Mouse (Mus musculus): Measurements from ENCODE around the gene Zfp622. TPM values are rescaled to one million over a fixed set of nuclear protein-coding genes. Genes with fewer than 3 reads are reported as not detected.

The Zfp622 gene
- total and polyA plus RNA-seq, 3 experiments: 65.6 to 146 (median 84.3) TPM

- Histone ChIP-seq H3K27ac (ENCODE audit: insufficient read depth, low read depth) (no peak overlapping the region), H3K9ac (ENCODE audit: insufficient read depth, low read depth) (no peak overlapping the region), H3K4me1 (ENCODE audit: control insufficient read depth in 1 of 2, insufficient read depth in 2 of 2) (peaks cover 15 to 55% of the 10 kb centered on the region in 2 experiments), H3K9me3 (replicated peaks; ENCODE audit: low read length) (no peaks in the 10 kb centered on the region), H3K79me2 (replicated peaks; ENCODE audit: control insufficient read depth, extremely low read depth, insufficient read depth, poor library complexity, severe bottlenecking) (no peaks in the 10 kb centered on the region), H3K27me3 (replicated peaks) (no peaks in the 10 kb centered on the region), H3K4me3 (replicated peaks in 1 of 3; ENCODE audit: low read depth in 2 of 3, low read length in 2 of 3, poor library complexity in 1 of 3) (no peak overlapping the region), H3K4me2 (ENCODE audit: insufficient read depth, low read depth, poor library complexity, severe bottlenecking) (no peak overlapping the region), H3K36me3 (replicated peaks in 1 of 2; ENCODE audit: control insufficient read depth in 1 of 2, insufficient read depth in 1 of 2, low read length in 1 of 2) (peaks cover 0 to 2% of the 10 kb centered on the region in 2 experiments)
- TF ChIP-seq MEF2A (IDR thresholded peaks at IDR 0.05; ENCODE audit: borderline replicate concordance, low read depth, low read length) (no peak), RAD21 (IDR thresholded peaks at IDR 0.05; ENCODE audit: low read depth, low read length) (no peak), HCFC1 (IDR thresholded peaks at IDR 0.05; ENCODE audit: low read depth, low read length) (no peak), MAZ (IDR thresholded peaks at IDR 0.05; ENCODE audit: low read depth, low read length) (no peak), USF1 (IDR thresholded peaks at IDR 0.05; ENCODE audit: low read depth, low read length) (no peak), JUND (conservative IDR thresholded peaks at IDR 0.05; ENCODE audit: low read depth, low read length) (no peak), PAX5 (IDR thresholded peaks at IDR 0.05; ENCODE audit: low read length) (no peak)
- in situ Hi-C loops (cut with MboI; ENCODE audit: low pct_ligation_motif_present, low pct_unique_long_range_greater_than_20kb, low sequenced_read_pairs): no loop called here
- no peak for DNase-seq (ENCODE audit: extremely low read depth)
- dilution Hi-C loops (cut with MboI; ENCODE audit: extremely low pct_ligation_motif_present, extremely low pct_unique_long_range_greater_than_20kb, low sequenced_read_pairs): no loop called here
Observed at GRCm38 (mm10) chr15:25934411-25934810, 49.8 kb upstream of the Zfp622 start.

DNA sequence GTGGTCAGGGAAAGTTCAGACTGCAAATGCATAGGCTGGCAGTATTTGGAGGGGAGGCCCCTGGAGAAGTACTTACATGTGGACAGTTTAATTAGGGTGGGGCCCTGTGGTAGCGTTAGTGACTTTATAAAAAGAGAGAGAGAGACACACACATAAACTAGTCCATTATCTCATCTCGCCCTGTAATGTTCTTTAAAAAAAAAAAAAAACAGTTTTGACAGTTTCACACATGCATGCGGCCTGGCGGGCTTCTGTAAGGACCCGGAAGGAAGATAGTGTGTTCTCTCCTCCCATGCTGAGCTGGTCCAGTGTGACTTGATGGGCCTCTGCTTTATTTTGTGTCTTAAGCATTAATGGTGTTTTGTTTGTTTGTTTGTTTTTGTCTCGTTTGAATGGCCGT, 45.7 kb upstream of the Zfp622 start:
- Histone ChIP-seq H3K36me3 (replicated peaks in 1 of 2; ENCODE audit: control insufficient read depth in 1 of 2, insufficient read depth in 1 of 2, low read length in 1 of 2) (peaks cover 0 to 2% of the 10 kb centered on the region in 2 experiments), H3K27ac (ENCODE audit: insufficient read depth, low read depth) (no peak overlapping the region), H3K4me2 (ENCODE audit: insufficient read depth, low read depth, poor library complexity, severe bottlenecking) (no peak overlapping the region), H3K4me3 (replicated peaks in 1 of 3; ENCODE audit: low read depth in 2 of 3, low read length in 2 of 3, poor library complexity in 1 of 3) (no peak overlapping the region), H3K4me1 (ENCODE audit: control insufficient read depth in 1 of 2, insufficient read depth in 2 of 2) (peaks cover 18 to 65% of the 10 kb centered on the region in 2 experiments), H3K27me3 (replicated peaks) (no peaks in the 10 kb centered on the region), H3K9me3 (replicated peaks; ENCODE audit: low read length) (no peaks in the 10 kb centered on the region), H3K9ac (ENCODE audit: insufficient read depth, low read depth) (no peak overlapping the region), H3K79me2 (replicated peaks; ENCODE audit: control insufficient read depth, extremely low read depth, insufficient read depth, poor library complexity, severe bottlenecking) (no peaks in the 10 kb centered on the region)
- TF ChIP-seq CTCF (conservative IDR thresholded peaks at IDR 0.05 in 1 of 2, IDR thresholded peaks at IDR 0.05 in 1 of 2; ENCODE audit: low read depth in 2 of 2, low read length in 2 of 2) (no peak), ELF1 (IDR thresholded peaks at IDR 0.05; ENCODE audit: low read depth, low read length) (no peak), UBTF (IDR thresholded peaks at IDR 0.05; ENCODE audit: low read depth, low read length) (no peak), CHD2 (IDR thresholded peaks at IDR 0.05; ENCODE audit: low read length) (no peak), ZNF384 (IDR thresholded peaks at IDR 0.05; ENCODE audit: low read depth, low read length) (peak; percentile 70)
- DNase-seq (ENCODE audit: extremely low read depth): peak; percentile 21
- dilution Hi-C loops (cut with MboI; ENCODE audit: extremely low pct_ligation_motif_present, extremely low pct_unique_long_range_greater_than_20kb, low sequenced_read_pairs): no loop called here
- in situ Hi-C loops (cut with MboI; ENCODE audit: low pct_ligation_motif_present, low pct_unique_long_range_greater_than_20kb, low sequenced_read_pairs): no loop called here
